ENCODE assay signal across 11 mouse cellular contexts in the genomic region with DNA sequence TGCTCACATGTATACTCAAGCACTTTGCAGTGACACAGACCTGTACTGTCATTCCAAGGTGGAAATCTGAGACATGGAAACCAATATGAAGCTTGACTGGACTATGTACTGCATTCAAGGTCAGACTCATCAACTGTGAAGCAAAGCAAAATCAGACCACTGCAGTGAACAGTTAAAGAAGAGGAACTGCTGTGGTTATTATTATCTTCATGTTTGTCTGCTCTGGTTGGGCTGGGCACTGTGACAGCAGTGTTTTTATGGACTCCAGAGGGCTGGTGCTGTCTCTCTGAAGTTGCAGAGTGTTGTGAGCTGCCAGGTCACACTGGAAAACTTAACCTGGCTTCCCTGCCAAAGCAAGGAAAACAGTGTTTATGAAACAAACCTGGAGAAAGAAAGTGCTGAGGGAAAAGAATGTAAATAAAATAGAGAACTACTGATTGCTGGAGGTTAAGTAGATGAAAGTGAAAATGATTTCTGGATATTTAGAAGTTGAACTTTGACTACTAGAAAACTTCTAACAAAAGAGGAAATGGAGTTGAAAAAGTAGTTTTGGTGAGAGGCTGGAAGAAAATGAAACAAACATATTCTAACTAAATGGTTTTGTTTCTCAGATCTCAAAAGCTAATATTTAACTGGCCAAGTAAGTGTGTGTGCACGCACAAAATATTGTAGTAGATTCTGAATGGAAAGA.
DNase-seq lines count a peak whose midpoint lies in the region; ATAC-seq and TF ChIP-seq lines count a peak whose summit lies in the region.
"Had no signal": no experiment of that assay in that cellular context is flagged by ENCODE, and none has a peak within 500 bp of the region (broad histone marks: within the 10 kb centered on the region; RNA-seq: fewer than 3 reads in every experiment).

No protein-coding gene starts in this region.

- 14% methylated on average over 1 of the region's 1 CpGs for WGBS in kidney, adult 2 months
- 52% methylated on average over 1 of the region's 1 CpGs for WGBS in kidney, embryonic 16.5 days
- WGBS in bone marrow, adult 2 months, result 33% methylated on average over 1 of the region's 1 CpGs

- peak; percentile 40 for DNase-seq in kidney, adult 2 months
- DNase-seq in heart, postnatal 36 days, result peak; percentile 10 to 18
- no peak for DNase-seq in frontal cortex, adult 2 months (ENCODE audit: extremely low spot score in 1 of 2, low spot score in 1 of 2)
- no peak for DNase-seq in right cerebral cortex, postnatal 10 days (ENCODE audit: low spot score in 2 of 2)
- DNase-seq in testis, postnatal 10 days (ENCODE audit: low spot score), result no peak
- DNase-seq: cerebellum, adult 18-20 months; thymus, postnatal 25 days had no signal

- ATAC-seq in kidney, embryonic 16.5 days (ENCODE audit: low FRiP score, low TSS enrichment), result no peak
- ATAC-seq in neutrophil, adult 5-6 weeks (ENCODE audit: extremely low read depth, insufficient number of reproducible peaks, low FRiP score, poor library complexity, severe bottlenecking), result peak; percentile 61

- no peak overlapping the region for H3K9ac ChIP-seq in kidney, embryonic 16.5 days (replicated peaks; ENCODE audit: low read length)

- no peak overlapping the region for H3K27ac ChIP-seq in kidney, adult 2 months (ENCODE audit: insufficient read depth, low read depth, low read length)
- H3K27ac ChIP-seq in kidney, embryonic 16.5 days (ENCODE audit: low read length), result no peak overlapping the region
- H3K27ac ChIP-seq in bone marrow, adult 2 months (ENCODE audit: control insufficient read depth, insufficient read depth, low read depth, low read length, poor library complexity), result peak overlapping the region; percentile 51; the same call in 1 of the 2 replicates
- H3K27ac ChIP-seq: limb, embryonic 10.5 days had no signal

- no peaks in the 10 kb centered on the region for H3K9me3 ChIP-seq in kidney, embryonic 16.5 days (ENCODE audit: low read length)
- H3K9me3 ChIP-seq: limb, embryonic 10.5 days had no signal

- H3K27me3 ChIP-seq in kidney, adult 2 months (replicated peaks; ENCODE audit: control insufficient read depth, insufficient read depth, low read length), result no peaks in the 10 kb centered on the region
- H3K27me3 ChIP-seq in kidney, embryonic 16.5 days (ENCODE audit: insufficient read depth, low read length), result no peaks in the 10 kb centered on the region

- H3K36me3 ChIP-seq in kidney, adult 2 months (ENCODE audit: control insufficient read depth, insufficient read depth, low read length), result no peaks in the 10 kb centered on the region
- H3K36me3 ChIP-seq in kidney, embryonic 16.5 days (ENCODE audit: insufficient read depth, low read length), result no peaks in the 10 kb centered on the region
- H3K36me3 ChIP-seq: limb, embryonic 10.5 days had no signal

- no peaks in the 10 kb centered on the region for H3K4me1 ChIP-seq in kidney, adult 2 months (ENCODE audit: control insufficient read depth, insufficient read depth, low read length)
- H3K4me1 ChIP-seq in kidney, embryonic 16.5 days (ENCODE audit: insufficient read depth, low read length), result no peaks in the 10 kb centered on the region
- no peaks in the 10 kb centered on the region; the same call in 1 of the 2 replicates for H3K4me1 ChIP-seq in bone marrow, adult 2 months (ENCODE audit: control insufficient read depth, insufficient read depth, low read length)
- H3K4me1 ChIP-seq: limb, embryonic 10.5 days had no signal

- TF ChIP-seq POLR2A in kidney, adult 2 months (IDR thresholded peaks at IDR 0.05; ENCODE audit: low read depth, low read length), result no peak
- no peak for TF ChIP-seq POLR2A in bone marrow, adult 2 months (IDR thresholded peaks at IDR 0.05; ENCODE audit: borderline replicate concordance, control insufficient read depth, low read depth, low read length)

- H3K4me2 ChIP-seq in kidney, embryonic 16.5 days (replicated peaks; ENCODE audit: low read depth, low read length), result no peak overlapping the region

- intact Hi-C loops in heart, postnatal 36 days (cut with DNase I), result no loop called here

- H3K4me3 ChIP-seq in kidney, adult 2 months (ENCODE audit: insufficient read depth, low read depth, low read length), result no peak overlapping the region
- no peak overlapping the region for H3K4me3 ChIP-seq in kidney, embryonic 16.5 days (ENCODE audit: low read length)
- no peak overlapping the region for H3K4me3 ChIP-seq in bone marrow, adult 2 months (replicated peaks; ENCODE audit: control insufficient read depth, low read depth, low read length)
- H3K4me3 ChIP-seq: limb, embryonic 10.5 days had no signal

- TF ChIP-seq CTCF in kidney, adult 2 months (conservative IDR thresholded peaks at IDR 0.05; ENCODE audit: insufficient read depth, insufficient read length, low read depth, low read length), result no peak
- TF ChIP-seq CTCF in bone marrow, adult 2 months (IDR thresholded peaks at IDR 0.05; ENCODE audit: control insufficient read depth, insufficient read depth, low read length), result no peak

Comparison
In these comparisons a context has a peak if more than half of its experiments do, and no peak if none do; other contexts are left out.
1. DNase-seq: peak in kidney, adult 2 months (single experiment) and heart, postnatal 36 days (2 of 2); none in frontal cortex, adult 2 months (0 of 2), right cerebral cortex, postnatal 10 days (0 of 2) and testis, postnatal 10 days (single experiment).